Mouse (Mus musculus) limb, embryonic 14.5 days (tissue): Measurements from ENCODE around the gene Timp3. TPM values are rescaled to one million over a fixed set of nuclear protein-coding genes. Genes with fewer than 3 reads are reported as not detected.

Experiments
- ATAC-seq: fragments of 200-750 bp; cut with Nextera tagmentation; 2 replicates; pipeline ENCODE4 v1.8.0; 2017; ENCODE audit warnings: low read depth, moderate number of reproducible peaks, moderate TSS enrichment; ENCODE audit not compliant: low FRiP score
- DNase-seq: peaks from one replicate; pipeline ENCODE4 v3.0.0-alpha.2; 2015; ENCODE audit warnings: low spot score
- H3K27ac ChIP-seq: fragments of 300-500 bp; sonication (generic); replicated peaks from 2 replicates; pipeline ENCODE4 v1.5.1; 2014; ENCODE audit warnings: low read depth, mild to moderate bottlenecking, low read length, moderate library complexity, mixed read lengths
- H3K27me3 ChIP-seq: fragments of 300-500 bp; sonication (generic); 2 replicates; pipeline ENCODE4 v1.6.1; 2014; ENCODE audit warnings: low read length, mixed read lengths; ENCODE audit not compliant: control insufficient read depth, insufficient read depth
- H3K36me3 ChIP-seq: fragments of 300-500 bp; sonication (generic); 2 replicates; pipeline ENCODE4 v1.6.1; 2014; ENCODE audit warnings: mild to moderate bottlenecking, low read length, moderate library complexity, mixed read lengths; ENCODE audit not compliant: control insufficient read depth, insufficient read depth
- H3K4me1 ChIP-seq: fragments of 300-500 bp; sonication (generic); 2 replicates; pipeline ENCODE4 v1.6.1; 2014; ENCODE audit warnings: antibody characterized with exemption, low read length, mixed read lengths; ENCODE audit not compliant: control insufficient read depth, insufficient read depth
- H3K4me2 ChIP-seq: fragments of 300-500 bp; sonication (generic); replicated peaks from 2 replicates; pipeline ENCODE4 v1.6.1; 2014; ENCODE audit warnings: low read depth, mild to moderate bottlenecking, low read length, moderate library complexity; ENCODE audit not compliant: severe bottlenecking
- H3K4me3 ChIP-seq: fragments of 300-500 bp; sonication (generic); replicated peaks from 2 replicates; pipeline ENCODE4 v1.5.1; 2014; ENCODE audit warnings: low read length
- H3K9ac ChIP-seq: fragments of 300-500 bp; sonication (generic); 2 replicates; pipeline ENCODE4 v1.6.1; 2014; ENCODE audit warnings: mild to moderate bottlenecking, low read depth, low read length, moderate library complexity; ENCODE audit not compliant: severe bottlenecking
- H3K9me3 ChIP-seq: fragments of 300-500 bp; sonication (generic); 2 replicates; pipeline ENCODE4 v1.6.1; 2016; ENCODE audit warnings: low read length; ENCODE audit not compliant: control insufficient read depth
- POLR2A ChIP-seq: fragments of 200-500 bp; IDR thresholded peaks from 2 replicates; pipeline ENCODE4 v1.8.0; 2012; ENCODE audit warnings: inconsistent platforms, mild to moderate bottlenecking, moderate library complexity, borderline replicate concordance; ENCODE audit not compliant: insufficient read depth, insufficient read length; ENCODE audit errors: extremely low read depth
- WGBS: fragments of 180-500 bp; shearing (Covaris S2); extraction: QIAGEN DNeasy Blood & Tissue Kit; methylation state at CpG from one replicate; pipeline ENCODE4 v1.1.7; 2014; 5-methylcytosine and 5-hydroxymethylcytosine counted together
- polyA plus RNA-seq, 2 experiments: library from polyadenylated mRNA; depleted of rRNA in 1 of 2; stranded (reverse) in 1 of 2; unstranded in 1 of 2; fragments of >200 nt; fragmentation: Nextera tagmentation in 1 of 2; extraction: Ambion mirVana in 1 of 2; gene quantifications; 2 replicates each; pipeline versions ENCODE4 v1.2.1 to v1.2.3; 2012 to 2014

The Timp3 gene
- polyA plus RNA-seq, 2 experiments: 57.4 to 66.5 TPM

- Histone ChIP-seq H3K4me1 (peaks cover 11% of the 10 kb centered on the region; the same call in 1 of the 2 replicates), H3K27ac (no peak overlapping the region), H3K4me2 (no peak overlapping the region), H3K9ac (no peak overlapping the region), H3K9me3 (no peaks in the 10 kb centered on the region), H3K27me3 (no peaks in the 10 kb centered on the region), H3K4me3 (no peak overlapping the region), H3K36me3 (peaks cover 17% of the 10 kb centered on the region)
- 87% methylated on average over 3 of the region's 3 CpGs for WGBS
- DNase-seq (no peak), ATAC-seq (no peak)
- no peak for TF ChIP-seq POLR2A
These were observed 12.8 kb downstream of the Timp3 start for GRCm38 (mm10) chr10:86312976-86313375.

GRCm38 (mm10) chr10:86313448-86313847, 13.3 kb downstream of the Timp3 start:
- ATAC-seq: no peak
- Histone ChIP-seq H3K4me1 (peaks cover 11% of the 10 kb centered on the region; the same call in 1 of the 2 replicates), H3K36me3 (peaks cover 12% of the 10 kb centered on the region), H3K4me2 (no peak overlapping the region), H3K9ac (no peak overlapping the region), H3K27me3 (no peaks in the 10 kb centered on the region), H3K4me3 (no peak overlapping the region), H3K9me3 (no peaks in the 10 kb centered on the region), H3K27ac (no peak overlapping the region)
- no peak for TF ChIP-seq POLR2A
- no peak for DNase-seq
- WGBS: 74% methylated on average over 1 of the region's 1 CpGs

- H3K4me2 ChIP-seq: no peak overlapping the region
- H3K27ac ChIP-seq: no peak overlapping the region
- no peak overlapping the region for H3K9ac ChIP-seq
- H3K4me1 ChIP-seq: peaks cover 11% of the 10 kb centered on the region; the same call in 1 of the 2 replicates
- no peaks in the 10 kb centered on the region for H3K27me3 ChIP-seq
- TF ChIP-seq POLR2A: no peak
- no peak overlapping the region for H3K4me3 ChIP-seq
- peaks cover 4% of the 10 kb centered on the region for H3K36me3 ChIP-seq
- whole genome bisulfite sequencing: 61% methylated on average over 3 of the region's 3 CpGs
- DNase-seq (no peak), ATAC-seq (no peak)
- no peaks in the 10 kb centered on the region for H3K9me3 ChIP-seq
These were observed 15.3 kb downstream of the Timp3 start for GRCm38 (mm10) chr10:86315513-86315912.

- H3K9ac ChIP-seq: no peak overlapping the region
- peaks cover 4% of the 10 kb centered on the region for H3K36me3 ChIP-seq
- H3K4me3 ChIP-seq: no peak overlapping the region
- DNase-seq: no peak
- H3K4me1 ChIP-seq: peaks cover 16% of the 10 kb centered on the region
- no peak overlapping the region for H3K4me2 ChIP-seq
- H3K9me3 ChIP-seq: no peaks in the 10 kb centered on the region
- 76% methylated on average over 7 of the region's 7 CpGs for WGBS
- no peak for TF ChIP-seq POLR2A
- H3K27me3 ChIP-seq: no peaks in the 10 kb centered on the region
- no peak for ATAC-seq
- no peak overlapping the region for H3K27ac ChIP-seq
These were observed 17.5 kb downstream of the Timp3 start for GRCm38 (mm10) chr10:86317633-86318032.

- DNase-seq (no peak), ATAC-seq (no peak)
- Histone ChIP-seq H3K4me2 (no peak overlapping the region), H3K27me3 (no peaks in the 10 kb centered on the region), H3K4me1 (peaks cover 16% of the 10 kb centered on the region), H3K4me3 (no peak overlapping the region), H3K9me3 (no peaks in the 10 kb centered on the region), H3K27ac (no peak overlapping the region), H3K9ac (no peak overlapping the region), H3K36me3 (peaks cover 4% of the 10 kb centered on the region)
- TF ChIP-seq POLR2A: no peak
- 87% methylated on average over 5 of the region's 5 CpGs for WGBS
These were observed 18.5 kb downstream of the Timp3 start for GRCm38 (mm10) chr10:86318552-86319140.
